Comparison of ENCODE assay signal across 20 mouse cellular contexts in the genomic region with DNA sequence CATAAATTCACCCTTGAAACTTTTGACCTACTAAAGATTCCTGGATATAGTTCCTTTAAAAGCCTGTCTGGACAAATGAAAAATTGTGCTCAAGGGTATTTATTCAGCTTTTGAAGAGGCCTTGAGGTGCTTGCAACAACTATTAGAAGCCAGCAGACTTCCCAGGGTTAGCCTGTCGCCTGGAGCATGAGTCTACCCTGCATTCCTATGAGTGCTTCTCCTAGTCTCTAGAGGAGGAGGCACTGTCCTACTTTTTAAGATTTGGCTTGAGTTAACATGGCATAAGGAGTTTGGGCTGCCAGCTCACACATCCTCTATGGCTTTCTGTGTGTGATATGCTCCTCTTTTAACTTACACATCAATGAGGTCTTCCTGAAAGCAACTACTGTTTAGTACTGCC.
DNase-seq lines count a peak whose midpoint lies in the region; ATAC-seq and TF ChIP-seq lines count a peak whose summit lies in the region.
"Had no signal": no experiment of that assay in that cellular context is flagged by ENCODE, and none has a peak within 500 bp of the region (broad histone marks: within the 10 kb centered on the region; RNA-seq: fewer than 3 reads in every experiment).

No protein-coding gene starts in this region.

- no peak for TF ChIP-seq CTCF in lung, postnatal 0 days (IDR thresholded peaks at IDR 0.05)

- H3K9me3 ChIP-seq in lung, postnatal 0 days (ENCODE audit: low read length) = no peaks in the 10 kb centered on the region
- H3K9me3 ChIP-seq: liver, embryonic 13.5 days had no signal

- no peak overlapping the region for H3K27ac ChIP-seq in lung, postnatal 0 days (ENCODE audit: low read length)
- H3K27ac ChIP-seq: gastrocnemius, adult 2 months; hindbrain, embryonic 14.5 days; kidney, postnatal 0 days; liver, embryonic 13.5 days; midbrain, embryonic 13.5 days; stomach, postnatal 0 days had no signal

- 35% methylated on average over 1 of the region's 1 CpGs for WGBS in lung, postnatal 0 days

- H3K4me2 ChIP-seq in lung, postnatal 0 days (replicated peaks; ENCODE audit: low read depth, low read length) = no peak overlapping the region
- H3K4me2 ChIP-seq: hindbrain, embryonic 14.5 days; liver, embryonic 13.5 days; midbrain, embryonic 13.5 days had no signal

- H3K9ac ChIP-seq in lung, postnatal 0 days (replicated peaks; ENCODE audit: low read depth) = no peak overlapping the region
- H3K9ac ChIP-seq: hindbrain, embryonic 14.5 days; liver, embryonic 13.5 days; midbrain, embryonic 13.5 days had no signal

- no peak for TF ChIP-seq EP300 in lung, postnatal 0 days (IDR thresholded peaks at IDR 0.05)

- no peaks in the 10 kb centered on the region for H3K36me3 ChIP-seq in lung, postnatal 0 days (ENCODE audit: insufficient read depth, low read length)
- H3K36me3 ChIP-seq: liver, embryonic 13.5 days; midbrain, embryonic 13.5 days had no signal

- peak; percentile 6 for DNase-seq in adrenal gland, postnatal 10 days
- DNase-seq in adrenal gland, postnatal 4 days (ENCODE audit: low spot score in 2 of 2) = no peak
- peak; percentile 30 to 66 for DNase-seq in frontal cortex, adult 2 months (ENCODE audit: extremely low spot score in 1 of 2, low spot score in 1 of 2)
- no peak for DNase-seq in frontal cortex, postnatal 25 days (ENCODE audit: low spot score in 2 of 2)
- peak; percentile 15 for DNase-seq in lung, postnatal 0 days (ENCODE audit: low spot score)
- no peak for DNase-seq in lung, adult 18-20 months
- no peak for DNase-seq in yolk sac, embryonic 10.5 days (ENCODE audit: low spot score)
- DNase-seq: cerebellum, postnatal 36 days; gastrocnemius, adult 2 months; kidney, adult 18-20 months; layer of hippocampus, adult 9-11 months; liver, embryonic 13.5 days had no signal

- peak; percentile 30; the same call in 1 of the 2 replicates for ATAC-seq in lung, postnatal 0 days
- ATAC-seq: CD4-positive, CD25-positive, alpha-beta regulatory T cell, adult 4 months; forebrain, embryonic 14.5 days; inflammation-experienced regulatory T-cells, adult 6 months; midbrain, embryonic 13.5 days had no signal

- no peaks in the 10 kb centered on the region for H3K4me1 ChIP-seq in lung, postnatal 0 days (ENCODE audit: insufficient read depth, low read depth, low read length)
- H3K4me1 ChIP-seq: liver, embryonic 13.5 days; megakaryocyte, embryonic 14.5 days had no signal

- no peak overlapping the region for H3K4me3 ChIP-seq in lung, postnatal 0 days (ENCODE audit: low read depth, low read length)
- H3K4me3 ChIP-seq: gastrocnemius, adult 2 months; liver, embryonic 13.5 days; megakaryocyte, embryonic 14.5 days; midbrain, embryonic 13.5 days had no signal

- H3K27me3 ChIP-seq in lung, postnatal 0 days (replicated peaks; ENCODE audit: insufficient read depth, low read length) = no peaks in the 10 kb centered on the region
- H3K27me3 ChIP-seq: liver, embryonic 13.5 days; megakaryocyte, embryonic 14.5 days; midbrain, embryonic 13.5 days had no signal

Comparison
In these comparisons a context has a peak if more than half of its experiments do, and no peak if none do; other contexts are left out.
1. DNase-seq: peak in adrenal gland, postnatal 10 days (single experiment), frontal cortex, adult 2 months (2 of 2) and lung, postnatal 0 days (single experiment); none in adrenal gland, postnatal 4 days (0 of 2), frontal cortex, postnatal 25 days (0 of 2), lung, adult 18-20 months (0 of 2) and yolk sac, embryonic 10.5 days (single experiment).